Mouse (Mus musculus): ENCODE measurements at regions not wholly inside any gene's neighbourhood (a gene's known extent, or its start where the extent isn't known, plus 50 kb on each side); places are given as distances from the start of the nearest gene placed in this dataset.
"Not testable (repeated sequence)": the region's sequence is repeated elsewhere in the genome, so short reads cannot be mapped to it uniquely, and the experiment has no call there.

DNA sequence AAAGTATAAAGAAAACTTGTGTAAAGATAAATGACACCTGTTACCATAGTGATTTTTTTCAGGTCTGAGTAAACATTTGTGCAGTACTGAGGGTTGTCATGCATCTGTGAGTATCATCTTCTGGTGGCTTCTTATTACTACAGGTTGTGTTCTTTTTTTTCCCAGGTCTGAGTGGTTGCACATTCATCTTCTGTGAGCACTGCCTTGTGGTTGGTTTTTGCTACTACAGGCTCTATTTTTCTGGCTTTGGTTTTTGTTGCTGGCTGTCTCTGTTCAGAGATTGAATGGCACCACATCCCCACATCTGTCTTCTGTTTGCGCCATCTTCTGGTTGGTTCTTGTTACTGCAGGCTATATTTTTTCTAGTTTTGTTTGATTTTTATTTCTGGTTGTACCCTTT, 81.8 kb upstream of the Gvin1 start:
- not testable (repeated sequence) for DNase-seq

DNA sequence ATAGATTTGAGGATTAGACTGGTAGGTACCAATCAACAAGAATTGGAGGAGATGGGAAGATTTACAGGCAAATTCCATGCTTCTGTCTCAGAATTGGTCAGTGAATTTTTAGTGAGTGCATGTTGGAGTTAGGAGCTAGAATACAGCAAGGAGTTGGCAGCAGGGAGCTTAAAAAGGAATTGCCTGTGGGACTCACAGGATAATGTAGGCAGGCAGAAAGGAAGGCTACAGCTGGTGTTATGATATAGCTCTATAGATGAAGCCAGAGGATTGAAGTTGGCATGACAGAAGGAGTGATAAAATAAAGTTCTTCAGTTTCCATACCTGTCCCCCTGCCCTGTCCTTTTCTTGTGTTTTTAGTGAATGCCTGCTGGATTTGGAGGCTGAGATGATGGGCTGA, 69.7 kb upstream of the Gvin1 start:
- DNase-seq, result not testable (repeated sequence)

DNA sequence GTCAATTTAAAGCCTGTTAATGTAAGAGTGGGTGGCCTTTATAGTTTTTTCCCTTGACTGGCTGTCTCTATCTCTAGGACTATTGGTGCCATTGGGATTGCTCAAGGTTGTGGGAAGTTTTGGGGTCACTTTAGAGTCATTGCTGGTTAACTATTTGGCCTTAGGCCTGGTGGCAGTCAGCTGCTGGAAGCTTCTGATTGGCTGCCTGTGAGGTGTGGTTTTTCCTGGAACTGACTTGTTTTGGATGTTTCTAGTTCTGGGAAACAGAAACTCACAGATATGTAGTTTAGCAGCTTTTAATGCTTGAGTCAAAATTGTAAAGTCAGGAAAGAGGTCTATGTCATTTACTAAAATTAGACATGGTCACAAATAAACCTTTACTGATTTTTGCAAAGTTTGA, 64.8 kb upstream of the Gvin1 start:
- not testable (repeated sequence) for DNase-seq

DNA sequence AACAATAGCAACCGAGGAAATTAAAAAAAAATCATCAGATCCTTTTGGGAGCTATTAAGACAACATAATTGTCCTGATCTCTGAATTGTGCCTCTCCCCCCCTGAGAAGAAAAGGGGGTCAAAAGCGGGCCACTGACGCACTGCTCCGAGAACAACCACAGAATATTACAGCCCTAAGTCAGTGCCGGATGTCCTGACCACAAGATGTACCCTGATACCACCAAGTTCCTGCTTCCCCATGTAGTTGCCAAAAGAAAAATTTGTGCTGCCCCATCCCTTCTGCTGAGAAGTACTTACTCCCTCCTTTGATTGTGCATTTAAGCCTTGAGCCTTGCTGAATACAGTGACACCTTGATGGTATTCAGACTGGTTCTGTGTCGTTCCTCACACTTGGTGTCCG, 55.8 kb upstream of the Gvin1 start:
- DNase-seq, result peak; percentile 16 to 19
